Mouse (Mus musculus): ENCODE measurements around the gene Dctn3. TPM values are rescaled to one million over a fixed set of nuclear protein-coding genes. Genes with fewer than 3 reads are reported as not detected.

Gene Dctn3
- total RNA-seq, 2 experiments from 2014 or later, result 85.9 to 92.3 TPM

- peak; percentile 46 to 60 for DNase-seq
Measured at GRCm38 (mm10) chr4:41677006-41677629, 45.9 kb downstream of the Dctn3 start.

GRCm38 (mm10) chr4:41676248-41677005 lies 46.5 kb downstream of the Dctn3 start:
- intact Hi-C loops (cut with DNase I), result no loop called here
- DNase-seq, result no peak

More at GRCm38 (mm10) chr4:41677006-41677629, 45.9 kb downstream of the Dctn3 start:
- intact Hi-C loops (cut with DNase I), result no loop called here

GRCm38 (mm10) chr4:41673186-41673585 lies 49.8 kb downstream of the Dctn3 start:
- intact Hi-C loops (cut with DNase I), result no loop called here

GRCm38 (mm10) chr4:41672522-41672963 lies 50.4 kb downstream of the Dctn3 start:
- intact Hi-C loops (cut with DNase I), result no loop called here

More at GRCm38 (mm10) chr4:41673186-41673585, 49.8 kb downstream of the Dctn3 start:
- DNase-seq, result no peak

GRCm38 (mm10) chr4:41671963-41672480 lies 50.9 kb downstream of the Dctn3 start:
- intact Hi-C loops (cut with DNase I), result no loop called here
- no peak for DNase-seq

More at GRCm38 (mm10) chr4:41672522-41672963, 50.4 kb downstream of the Dctn3 start:
- no peak for DNase-seq

GRCm38 (mm10) chr4:41671500-41671899 lies 51.5 kb downstream of the Dctn3 start:
- intact Hi-C loops (cut with DNase I), result no loop called here

GRCm38 (mm10) chr4:41670836-41671235 lies 52.1 kb downstream of the Dctn3 start:
- intact Hi-C loops (cut with DNase I), result no loop called here
- DNase-seq, result no peak

More at GRCm38 (mm10) chr4:41671500-41671899, 51.5 kb downstream of the Dctn3 start:
- no peak for DNase-seq

GRCm38 (mm10) chr4:41666646-41667045 lies 56.3 kb downstream of the Dctn3 start:
- intact Hi-C loops (cut with DNase I), result no loop called here
- no peak for DNase-seq

- DNase-seq, result no peak
- intact Hi-C loops (cut with DNase I), result no loop called here
Measured at GRCm38 (mm10) chr4:41665009-41665675, 57.8 kb downstream of the Dctn3 start.

Other genes with a start within 250 kb of the Dctn3 start
- gene AI464131, start 220.1 kb downstream of the Dctn3 start, total RNA-seq (2021), result 10 to 100 TPM; 10.1 to 10.6 TPM
- gene 1110017D15Rik, start 205.8 kb downstream of the Dctn3 start, total RNA-seq (2021), result under 1 TPM in 1 of 2 experiments, not detected in 1; 0.31 TPM
- gene Fam219a, start 153.6 kb downstream of the Dctn3 start, total RNA-seq (2021), result 10 to 100 TPM; 18.6 to 21.8 TPM
- 1 to 10 TPM in 1 of 2 experiments, under 1 TPM in 1; 0.84 to 1.6 TPM for gene Dnaic1, start 153.4 kb downstream of the Dctn3 start, total RNA-seq (2021)
- 1 to 10 TPM; 4.2 to 4.4 TPM for gene Enho, start 82.8 kb downstream of the Dctn3 start, total RNA-seq (2021)
- 1 to 10 TPM; 3.3 to 7.5 TPM for gene Cntfr, start 26.1 kb downstream of the Dctn3 start, total RNA-seq (2021)
- gene Il11ra1, start 23.2 kb downstream of the Dctn3 start, total RNA-seq (2021), result 10 to 100 TPM; 65.3 to 66.2 TPM
- 10 to 100 TPM; 28.0 to 32.1 TPM for gene Rpp25l, start 9.6 kb downstream of the Dctn3 start, total RNA-seq (2021)
- gene Arid3c, start 8.0 kb upstream of the Dctn3 start, total RNA-seq (2021), result not detected
- 10 to 100 TPM; 57.7 to 66.1 TPM for gene Galt, start 32.1 kb upstream of the Dctn3 start, total RNA-seq (2021)
- 10 to 100 TPM; 23.8 to 28.6 TPM for gene Sigmar1, start 33.0 kb upstream of the Dctn3 start, total RNA-seq (2021)
- 10 to 100 TPM; 23.1 to 24.3 TPM for gene Ccl27a, start 51.1 kb upstream of the Dctn3 start, total RNA-seq (2021)
- gene Gm21541, start 180.4 kb upstream of the Dctn3 start, total RNA-seq (2021), result not detected
- under 1 TPM; 0.45 to 0.69 TPM for gene Gm20878, start 218.4 kb upstream of the Dctn3 start, total RNA-seq (2021)
- under 1 TPM in 1 of 2 experiments, not detected in 1; 0.07 TPM for gene Fam205a4, start 242.9 kb upstream of the Dctn3 start, total RNA-seq (2021)

All from heart, postnatal 10 days (tissue).